Mouse (Mus musculus): Measurements from ENCODE around the gene Gsdmc3. TPM values are rescaled to one million over a fixed set of nuclear protein-coding genes. Genes with fewer than 3 reads are reported as not detected.

Gsdmc3 gene
- 0.23 TPM in 1 of 2 replicates, not detected in the other for polyA plus RNA-seq (2012; rRNA removed; ENCODE audit: low replicate concordance)

GRCm38 (mm10) chr15:63878458-63878857 is at the start of gene Gsdmc3:
Gsdmc3 (minus strand) TSS chr15:63878558.

GRCm38 (mm10) chr15:63912197-63912596 is 33.8 kb upstream of the Gsdmc3 start, which contains the start of gene Gsdmc4:
Gsdmc4 (minus strand) TSS chr15:63912297.

Other genes starting within 250 kb of the Gsdmc3 start
- gene Gsdmc2, start 33.4 kb downstream of the Gsdmc3 start, polyA plus RNA-seq (2012; rRNA removed; ENCODE audit: low replicate concordance): 5.4 TPM in 1 of 2 replicates, not detected in the other
- gene Gsdmc4, start 33.7 kb upstream of the Gsdmc3 start, polyA plus RNA-seq (2012; rRNA removed; ENCODE audit: low replicate concordance): not detected in 2 replicates
- gene Fam49b, start 181.9 kb upstream of the Gsdmc3 start, polyA plus RNA-seq (2012; rRNA removed; ENCODE audit: low replicate concordance): 15.6 and 21.5 TPM in 2 replicates